Mouse (Mus musculus) CD8-positive naive resting alpha-beta T cell, adult 57 days (primary cell): ENCODE results near the gene Dtx1. TPM values are rescaled to one million over a fixed set of nuclear protein-coding genes. Genes with fewer than 3 reads are reported as not detected.

Experiments used
- total RNA-seq: library from RNA; stranded (reverse); gene quantifications from one replicate; pipeline ENCODE4 v1.2.4, GENCODE M21; 2023

Dtx1 gene
- 280 TPM for total RNA-seq

GRCm38 (mm10) chr5:120711827-120712226 is at the start of gene Dtx1:
Gene Dtx1 (minus strand): TSS chr5:120711927.

GRCm38 (mm10) chr5:120749688-120750087 is 38.0 kb upstream of the Dtx1 start, which contains the start of gene Oas2:
Gene Oas2 (minus strand): TSS chr5:120749853.

GRCm38 (mm10) chr5:120648569-120649373 is 63.0 kb downstream of the Dtx1 start, which contains the start of gene Rasal1:
Gene Rasal1 (plus strand): TSS chr5:120648812.

GRCm38 (mm10) chr5:120634131-120634530 is 77.6 kb downstream of the Dtx1 start, which contains the start of gene Cfap73:
Gene Cfap73 (minus strand): TSS chr5:120634235.

Other genes with a start within 250 kb of the Dtx1 start
- 0.58 TPM for gene Sdsl, start 239.1 kb downstream of the Dtx1 start, total RNA-seq
- gene Sds, start 235.4 kb downstream of the Dtx1 start, total RNA-seq: not detected
- 23.7 TPM for gene Plbd2, start 208.3 kb downstream of the Dtx1 start, total RNA-seq
- 7.4 TPM for gene Slc8b1, start 200.8 kb downstream of the Dtx1 start, total RNA-seq
- 51.9 TPM for gene Tpcn1, start 123.3 kb downstream of the Dtx1 start, total RNA-seq
- 1.1 TPM for gene Iqcd, start 122.9 kb downstream of the Dtx1 start, total RNA-seq
- 4.3 TPM for gene Rita1, start 99.3 kb downstream of the Dtx1 start, total RNA-seq
- 127 TPM for gene Ddx54, start 99.2 kb downstream of the Dtx1 start, total RNA-seq
- gene Cfap73, start 77.7 kb downstream of the Dtx1 start, total RNA-seq: not detected
- gene Rasal1, start 63.1 kb downstream of the Dtx1 start, total RNA-seq: 18.0 TPM
- gene Oas2, start 37.9 kb upstream of the Dtx1 start, total RNA-seq: 4.1 TPM
- gene Oas3, start 65.7 kb upstream of the Dtx1 start, total RNA-seq: 13.6 TPM
- gene Oas1e, start 83.6 kb upstream of the Dtx1 start, total RNA-seq: 1.2 TPM
- gene Oas1c, start 100.6 kb upstream of the Dtx1 start, total RNA-seq: 16.8 TPM
- gene Oas1f, start 135.4 kb upstream of the Dtx1 start, total RNA-seq: not detected
- not detected for gene Oas1h, start 149.5 kb upstream of the Dtx1 start, total RNA-seq
- gene Oas1g, start 175.7 kb upstream of the Dtx1 start, total RNA-seq: not detected
- 2.2 TPM for gene Oas1a, start 195.6 kb upstream of the Dtx1 start, total RNA-seq
- not detected for gene Oas1d, start 202.6 kb upstream of the Dtx1 start, total RNA-seq